Mouse (Mus musculus): ENCODE data around the gene Fam19a4.
"Not testable (repeated sequence)": the region's sequence is repeated elsewhere in the genome, so short reads cannot be mapped to it uniquely, and the experiment has no call there.

Gene Fam19a4

GRCm38 (mm10) chr6:96944796-96945195, 115.4 kb downstream of the Fam19a4 start:
- no peak for DNase-seq (ENCODE audit: low spot score)

- no peak for DNase-seq (ENCODE audit: low spot score)
Measured at GRCm38 (mm10) chr6:96935776-96936175, 124.4 kb downstream of the Fam19a4 start.

- no peak for DNase-seq (ENCODE audit: low spot score)
Measured at GRCm38 (mm10) chr6:96909061-96909480, 151.1 kb downstream of the Fam19a4 start.

- not testable (repeated sequence) for DNase-seq (ENCODE audit: low spot score)
Measured at GRCm38 (mm10) chr6:96877105-96877504, 183.1 kb downstream of the Fam19a4 start.

- not testable (repeated sequence) for DNase-seq (ENCODE audit: low spot score)
Measured at GRCm38 (mm10) chr6:96876651-96877050, 183.6 kb downstream of the Fam19a4 start.

GRCm38 (mm10) chr6:96853065-96853464, 207.1 kb downstream of the Fam19a4 start:
- DNase-seq (ENCODE audit: low spot score), result no peak

GRCm38 (mm10) chr6:96843944-96844343, 216.3 kb downstream of the Fam19a4 start:
- DNase-seq (ENCODE audit: low spot score), result no peak

GRCm38 (mm10) chr6:96840634-96841033, 219.6 kb downstream of the Fam19a4 start:
- no peak for DNase-seq (ENCODE audit: low spot score)

- no peak for DNase-seq (ENCODE audit: low spot score)
Measured at GRCm38 (mm10) chr6:96826626-96827025, 233.6 kb downstream of the Fam19a4 start.

GRCm38 (mm10) chr6:96802981-96803380, 257.2 kb downstream of the Fam19a4 start:
- no peak for DNase-seq (ENCODE audit: low spot score)

- DNase-seq (ENCODE audit: low spot score), result no peak
Measured at GRCm38 (mm10) chr6:96798746-96799145, 261.5 kb downstream of the Fam19a4 start.

- no peak for DNase-seq (ENCODE audit: low spot score)
Measured at GRCm38 (mm10) chr6:96797451-96797850, 262.8 kb downstream of the Fam19a4 start.
